8 mouse cellular contexts compared by ENCODE assay signal in genomic region chr4:126736001-126736414, GRCm38 (mm10). TPM values are rescaled to one million over a fixed set of nuclear protein-coding genes. Genes with fewer than 3 reads are reported as not detected.
A peak's percentile ranks its signal among the peaks of the same experiment; 100 is the strongest.
DNase-seq lines count a peak whose midpoint lies in the region; ATAC-seq lines count a peak whose summit lies in the region.

Gene Tfap2e (minus strand): TSS chr4:126736240.

- H3K4me3 ChIP-seq in megakaryocyte, embryonic 14.5 days (replicated peaks): peak within 1 kb of the TSS; percentile 90
- H3K4me3 ChIP-seq in forebrain, embryonic 12.5 days (replicated peaks): peak within 1 kb of the TSS; percentile 31
- H3K4me3 ChIP-seq in kidney, embryonic 15.5 days (replicated peaks): peak within 1 kb of the TSS; percentile 34

- WGBS in forebrain, embryonic 12.5 days: 1% methylated on average over 32 of the region's 32 CpGs
- WGBS in kidney, embryonic 15.5 days: 2% methylated on average over 32 of the region's 32 CpGs

- peak; percentile 53 for DNase-seq in testis, postnatal 14 days (ENCODE audit: low spot score)
- no peak for DNase-seq in layer of hippocampus, adult 11-12 months (ENCODE audit: low spot score)
- no peak for DNase-seq in layer of hippocampus, postnatal 36 days

- peaks cover 7% of the 10 kb centered on the region for H3K9me3 ChIP-seq in megakaryocyte, embryonic 14.5 days
- H3K9me3 ChIP-seq in forebrain, embryonic 12.5 days: no peaks in the 10 kb centered on the region
- H3K9me3 ChIP-seq in kidney, embryonic 15.5 days (replicated peaks): no peaks in the 10 kb centered on the region

- no peak within 1 kb of the TSS for H3K27ac ChIP-seq in forebrain, embryonic 12.5 days
- no peak within 1 kb of the TSS for H3K27ac ChIP-seq in kidney, embryonic 15.5 days

- 0 out of 2 replicates have a peak within 1 kb of the TSS, but pooled peaks have one; percentile 7 for H3K9ac ChIP-seq in forebrain, embryonic 12.5 days
- H3K9ac ChIP-seq in kidney, embryonic 15.5 days: no peak within 1 kb of the TSS

- peaks cover 43% of the 10 kb centered on the region for H3K4me1 ChIP-seq in megakaryocyte, embryonic 14.5 days
- peaks cover 30% of the 10 kb centered on the region for H3K4me1 ChIP-seq in forebrain, embryonic 12.5 days
- H3K4me1 ChIP-seq in kidney, embryonic 15.5 days: peaks cover 32% of the 10 kb centered on the region

- peaks cover 88% of the 10 kb centered on the region for H3K27me3 ChIP-seq in megakaryocyte, embryonic 14.5 days (replicated peaks)
- peaks cover 95% of the 10 kb centered on the region for H3K27me3 ChIP-seq in forebrain, embryonic 12.5 days
- H3K27me3 ChIP-seq in kidney, embryonic 15.5 days: peaks cover 91% of the 10 kb centered on the region

- H3K4me2 ChIP-seq in forebrain, embryonic 12.5 days: peak within 1 kb of the TSS; percentile 40
- H3K4me2 ChIP-seq in kidney, embryonic 15.5 days: peak within 1 kb of the TSS; percentile 57

- no peaks in the 10 kb centered on the region for H3K36me3 ChIP-seq in megakaryocyte, embryonic 14.5 days (replicated peaks; ENCODE audit: low read length)
- no peaks in the 10 kb centered on the region for H3K36me3 ChIP-seq in forebrain, embryonic 12.5 days (replicated peaks)
- H3K36me3 ChIP-seq in kidney, embryonic 15.5 days: no peaks in the 10 kb centered on the region

- ATAC-seq in megakaryocyte, adult 5-6 weeks (ENCODE audit: poor library complexity, severe bottlenecking): no peak
- peak; percentile 55; the same call in 1 of the 2 replicates for ATAC-seq in forebrain, embryonic 12.5 days (ENCODE audit: low FRiP score)
- ATAC-seq in kidney, embryonic 15.5 days (replicated peaks; ENCODE audit: low FRiP score): peak; percentile 61
- peak; percentile 68 for ATAC-seq in megakaryocyte progenitor cell, adult 5-6 weeks (replicated peaks; ENCODE audit: poor library complexity)

RNA-seq across cellular contexts. Expression of gene Tfap2e, which starts in this region (rescaled TPM):
- not detected in 2 replicates for polyA plus RNA-seq in megakaryocyte, embryonic 14.5 days (2012; ENCODE audit: insufficient read depth, low replicate concordance)
- not detected in 2 replicates for total RNA-seq in megakaryocyte, adult 5-6 weeks (2015)
- not detected in 2 replicates for total RNA-seq in megakaryocyte, adult 5-6 weeks (2017)
- 0.87 and 1.2 TPM in 2 replicates for polyA plus RNA-seq in forebrain, embryonic 12.5 days (2016; fragmentation: Nextera tagmentation; extraction: Ambion mirVana)
- not detected in 2 replicates for polyA plus RNA-seq in kidney, embryonic 15.5 days (2015; fragmentation: Nextera tagmentation; extraction: Ambion mirVana)
- total RNA-seq in megakaryocyte progenitor cell, adult 5-6 weeks (2015): not detected in 2 replicates
- not detected in 2 replicates for total RNA-seq in megakaryocyte progenitor cell, adult 5-6 weeks (2017)
- total RNA-seq in layer of hippocampus, postnatal 36 days (2021): not detected

Comparison
In these comparisons a context has a peak if more than half of its experiments do, and no peak if none do; other contexts are left out.
1. Peak in ATAC-seq, H3K4me3 ChIP-seq and H3K4me2 ChIP-seq in kidney, embryonic 15.5 days; RNA of the gene not detected or under 1 TPM.
2. Peak in ATAC-seq in megakaryocyte progenitor cell, adult 5-6 weeks; RNA of the gene not detected or under 1 TPM.
3. H3K4me3 ChIP-seq: peak in every context shown above with its lines; median percentile 90 in megakaryocyte, embryonic 14.5 days; 34 in kidney, embryonic 15.5 days; 31 in forebrain, embryonic 12.5 days.